Mouse (Mus musculus): ENCODE data around the gene 1700008O03Rik.

Gene 1700008O03Rik

GRCm38 (mm10) chr7:44385720-44386119 is at the start of gene 1700008O03Rik:
Gene 1700008O03Rik, minus strand, starts transcription at chr7:44385820.
- DNase-seq = no peak

- DNase-seq = no peak
Measured at GRCm38 (mm10) chr7:44434089-44434488, 48.5 kb upstream of the 1700008O03Rik start.

GRCm38 (mm10) chr7:44433371-44433770 is 47.8 kb upstream of the 1700008O03Rik start:
- DNase-seq = peak; percentile 29

- DNase-seq = no peak
Measured at GRCm38 (mm10) chr7:44432550-44432949, 46.9 kb upstream of the 1700008O03Rik start.

GRCm38 (mm10) chr7:44429534-44430488 is 44.2 kb upstream of the 1700008O03Rik start:
- no peak for DNase-seq

- DNase-seq = no peak
Measured at GRCm38 (mm10) chr7:44428968-44429521, 43.4 kb upstream of the 1700008O03Rik start, which contains the start of gene Lrrc4b. Gene Lrrc4b, plus strand, starts transcription at chr7:44429018.

GRCm38 (mm10) chr7:44428171-44428950 is 42.7 kb upstream of the 1700008O03Rik start:
- DNase-seq = no peak

DNA sequence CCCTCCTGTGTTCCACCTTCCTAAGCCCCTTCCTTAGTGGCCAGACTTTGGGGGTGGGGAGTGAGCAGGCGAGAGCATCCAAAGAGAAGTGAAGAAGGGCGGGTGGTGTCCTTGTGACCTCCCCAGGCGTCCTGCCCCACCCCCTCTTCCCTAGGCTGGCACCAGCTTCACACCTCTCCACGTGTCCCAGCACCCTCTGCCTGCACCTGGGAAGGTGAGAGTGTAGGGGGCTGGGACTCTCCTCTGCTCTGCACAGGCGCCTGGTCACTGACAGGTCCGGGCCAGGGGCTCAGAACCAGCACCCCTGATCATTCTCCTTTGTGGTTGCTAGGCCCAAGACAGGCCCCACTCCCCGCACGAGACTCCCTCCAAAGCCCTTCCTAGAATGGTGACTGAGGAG is 42.0 kb upstream of the 1700008O03Rik start:
- no peak for DNase-seq

DNA sequence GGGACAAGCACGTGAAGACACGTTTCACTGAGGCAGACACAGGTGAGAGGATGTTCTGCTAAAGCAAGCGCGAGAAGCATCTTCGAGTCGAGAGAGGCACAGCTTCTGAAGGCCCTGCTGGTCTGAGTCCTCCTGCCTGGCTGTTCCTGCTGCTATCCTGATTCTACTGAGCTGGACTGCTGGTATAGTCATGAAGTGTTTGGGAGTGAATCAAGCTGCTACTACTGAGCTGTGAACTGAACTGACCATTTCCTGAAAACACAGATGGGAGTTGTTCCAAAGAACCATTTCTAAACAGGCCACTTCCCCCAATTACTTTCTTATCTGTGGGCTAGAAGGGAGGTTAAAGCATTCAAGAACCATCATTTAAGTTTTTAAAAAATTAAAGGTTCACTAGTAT is 27.7 kb upstream of the 1700008O03Rik start:
- DNase-seq = no peak

DNA sequence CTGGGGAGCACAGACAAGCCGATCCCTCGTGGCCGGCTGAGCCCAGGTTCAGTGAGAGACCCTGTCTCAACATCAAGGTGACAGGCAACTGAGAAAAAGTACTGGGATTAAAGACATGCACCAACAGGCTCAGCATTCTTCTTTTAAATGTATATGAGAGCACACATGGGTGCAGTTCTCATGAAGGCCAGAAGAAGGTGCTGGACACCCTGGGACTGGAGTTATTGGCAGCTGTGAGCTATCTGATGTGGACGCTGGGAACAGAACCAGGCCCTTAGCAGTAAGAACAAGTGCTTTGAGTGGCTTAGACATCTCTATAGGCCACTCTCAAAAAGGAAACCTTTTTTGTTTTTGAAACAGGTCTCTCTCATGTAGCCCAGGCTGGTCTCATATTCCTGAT is 25.5 kb upstream of the 1700008O03Rik start:
- no peak for DNase-seq

DNA sequence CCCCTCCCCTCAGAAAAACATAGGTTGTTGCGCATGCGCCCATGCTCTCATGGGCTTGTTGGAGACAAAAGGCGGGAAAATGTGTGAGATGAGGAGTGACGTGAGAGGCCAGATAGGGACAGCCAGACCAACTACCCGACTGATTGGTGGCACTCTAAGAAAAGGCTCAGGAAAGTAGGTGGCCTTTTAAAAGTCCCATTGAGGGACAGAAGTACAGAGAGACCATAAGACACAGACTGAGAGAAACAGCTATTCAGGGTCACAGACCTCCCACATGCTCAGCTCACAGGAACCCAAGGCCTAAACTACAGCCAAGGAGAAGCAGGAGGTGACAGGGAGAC is 20.4 kb upstream of the 1700008O03Rik start:
- no peak for DNase-seq

DNA sequence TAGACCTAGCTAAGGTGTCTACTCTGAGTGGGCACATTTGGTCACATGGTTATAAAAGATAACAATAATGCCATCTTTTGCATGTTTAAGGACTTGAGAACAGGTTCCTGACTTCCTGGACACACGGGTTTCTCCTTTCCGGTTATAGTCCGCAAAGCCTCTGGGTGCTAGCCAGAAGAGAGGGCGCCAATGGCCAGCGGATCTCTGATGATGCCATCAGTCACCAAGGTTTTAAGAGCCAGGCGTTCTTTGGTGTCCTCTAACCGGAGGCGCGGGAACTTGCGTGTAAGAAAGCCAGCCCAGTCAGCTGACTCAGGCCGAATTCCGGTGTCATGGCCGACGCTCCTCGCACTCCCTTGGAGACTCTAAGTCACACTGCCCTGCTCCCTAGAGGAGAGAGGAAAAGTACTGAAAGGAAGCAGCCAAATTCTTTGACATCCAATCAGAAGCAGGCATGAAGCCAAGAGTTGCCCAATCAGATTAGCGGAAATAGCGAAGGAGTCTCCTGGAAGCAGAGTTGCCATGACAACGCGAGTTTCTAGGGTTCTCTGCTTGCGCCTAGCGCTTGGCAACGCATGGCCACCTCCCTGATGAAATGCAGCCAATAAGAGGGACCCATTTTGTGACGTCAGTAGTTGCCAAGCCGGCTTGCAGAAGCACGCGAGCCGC is 19.9 kb upstream of the 1700008O03Rik start:
- DNase-seq = peak; percentile 89

- no peak for DNase-seq
Measured at GRCm38 (mm10) chr7:44401673-44402072, 16.1 kb upstream of the 1700008O03Rik start.

GRCm38 (mm10) chr7:44398570-44398969 is 12.9 kb upstream of the 1700008O03Rik start:
- peak; percentile 70 for DNase-seq

DNA sequence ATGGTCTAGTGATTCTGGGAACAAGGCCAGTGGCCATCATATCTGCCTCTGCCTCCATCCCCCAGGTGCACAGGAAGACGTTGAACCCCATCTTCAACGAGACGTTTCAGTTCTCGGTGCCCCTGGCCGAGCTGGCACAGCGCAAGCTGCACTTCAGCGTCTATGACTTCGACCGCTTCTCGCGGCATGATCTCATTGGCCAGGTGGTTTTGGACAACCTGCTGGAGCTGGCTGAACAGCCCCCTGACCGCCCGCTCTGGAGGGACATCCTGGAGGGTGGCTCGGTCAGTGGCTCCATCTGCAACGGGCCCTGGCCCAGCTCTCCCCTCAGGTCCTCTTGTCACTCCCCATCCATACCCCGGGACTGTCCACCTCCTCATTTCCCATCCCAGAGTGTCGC is 7.7 kb upstream of the 1700008O03Rik start:
- DNase-seq = no peak

- DNase-seq = no peak
Measured at GRCm38 (mm10) chr7:44392341-44392740, 6.7 kb upstream of the 1700008O03Rik start.

DNA sequence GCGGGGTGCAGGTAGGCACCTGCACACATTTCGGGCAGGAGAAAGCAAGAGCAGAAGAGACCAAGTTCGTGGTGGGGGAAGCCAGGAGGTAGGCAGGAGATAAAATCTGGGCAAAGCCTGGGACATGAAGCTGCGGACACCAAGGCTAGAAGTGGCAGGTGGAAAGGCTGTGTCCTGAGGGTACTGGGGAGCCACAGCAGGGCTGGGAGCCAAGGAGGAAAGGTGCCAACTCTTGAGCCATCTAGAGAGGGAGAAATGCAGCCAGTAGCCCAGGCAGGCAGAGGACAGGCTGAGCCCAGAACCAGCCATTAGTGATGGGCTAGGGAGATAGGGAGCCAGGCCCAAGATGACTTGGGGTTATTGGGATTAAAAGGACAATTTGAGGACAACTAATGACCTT is 6.2 kb upstream of the 1700008O03Rik start:
- no peak for DNase-seq

DNA sequence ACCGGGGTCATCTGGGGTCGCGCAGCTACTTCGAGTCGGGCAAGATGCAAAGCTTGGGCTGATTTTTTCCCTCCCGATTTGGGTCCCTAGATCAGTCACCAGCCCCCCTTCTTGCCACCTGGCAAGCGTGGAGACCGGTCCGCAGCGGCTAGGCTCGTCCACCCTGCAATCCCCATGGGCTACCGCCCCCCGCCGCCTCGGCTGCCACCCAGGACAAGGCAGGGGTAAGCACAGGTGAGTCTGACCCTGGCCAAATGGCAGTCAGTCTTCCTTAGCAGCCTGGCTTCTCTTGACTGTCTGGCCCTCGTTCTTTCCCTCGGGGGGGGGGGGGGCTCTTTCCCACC is 932 bp downstream of the 1700008O03Rik start:
- no peak for DNase-seq

DNA sequence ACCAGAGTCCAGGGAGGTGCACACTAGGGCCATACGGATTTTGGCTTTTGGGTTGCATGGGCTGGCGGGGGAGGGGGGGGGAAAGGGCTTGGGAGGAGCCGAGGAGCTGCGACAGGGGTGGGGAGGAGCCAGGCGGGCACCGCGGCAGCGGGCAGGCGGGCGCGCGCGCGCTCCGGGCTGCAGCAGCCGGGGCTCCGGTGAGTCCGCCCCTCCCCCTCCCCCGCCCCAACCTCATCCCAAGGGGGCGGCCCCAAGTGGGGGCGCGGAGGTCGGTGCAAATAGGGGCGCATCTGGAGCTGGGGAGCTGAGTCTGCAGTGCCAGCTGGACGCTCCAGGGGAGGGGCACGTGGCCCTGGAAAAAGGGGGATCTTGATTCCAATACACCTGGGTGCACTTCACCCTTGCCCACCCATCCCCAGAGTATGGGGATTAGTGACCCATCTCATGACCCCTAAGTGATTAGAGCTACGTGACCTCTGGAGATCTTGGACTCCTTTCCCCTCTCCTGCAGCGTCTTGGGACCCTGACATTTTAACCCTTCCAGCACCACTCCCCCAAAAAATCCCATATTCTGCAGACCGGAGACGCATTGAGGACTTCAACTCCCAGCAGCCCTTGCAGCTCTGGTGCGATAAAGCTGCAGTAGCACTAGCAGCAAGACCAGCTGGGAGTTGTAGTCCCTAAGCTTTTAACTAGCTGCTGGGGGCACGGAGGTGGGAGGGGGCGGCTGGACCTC is 1.5 kb downstream of the 1700008O03Rik start, which contains the start of gene Syt3:
Gene Syt3 (plus strand): TSS at position 123 of the 736 bp plus-strand sequence.
- DNase-seq = peak; percentile 67

- DNase-seq = peak; percentile 60
Measured at GRCm38 (mm10) chr7:44382541-44382940, 3.1 kb downstream of the 1700008O03Rik start.

- DNase-seq = no peak
Measured at GRCm38 (mm10) chr7:44378290-44378689, 7.3 kb downstream of the 1700008O03Rik start.

DNA sequence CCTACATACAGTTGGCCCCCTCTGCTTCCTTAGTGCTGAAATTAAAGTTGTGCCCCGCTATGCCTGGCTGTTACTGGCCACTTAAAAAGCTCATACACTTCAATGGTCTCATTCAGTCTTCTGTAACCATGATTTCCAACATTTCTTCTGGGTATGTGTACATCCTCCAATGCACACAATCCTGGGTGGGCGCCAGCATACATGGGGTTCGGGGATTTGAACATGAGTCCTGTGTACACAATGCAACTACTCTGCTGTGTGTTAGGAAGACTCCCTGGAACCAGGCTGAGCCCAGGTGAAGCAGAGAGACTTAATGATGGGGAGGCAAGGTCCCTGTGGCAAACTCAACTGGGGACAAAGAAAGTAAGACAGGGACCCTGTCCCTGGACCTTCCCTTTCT is 9.8 kb downstream of the 1700008O03Rik start:
- no peak for DNase-seq

Measured in thymus, postnatal 14 days (tissue).